Mouse (Mus musculus) hindbrain, embryonic 13.5 days (tissue): ENCODE measurements at regions not wholly inside any gene's neighbourhood (a gene's known extent, or its start where the extent isn't known, plus 50 kb on each side); places are given as distances from the start of the nearest gene placed in this dataset.
"Not testable (repeated sequence)": the region's sequence is repeated elsewhere in the genome, so short reads cannot be mapped to it uniquely, and the experiment has no call there.

Source experiments
- ATAC-seq: fragments of 200-750 bp; cut with Nextera tagmentation; 2 replicates; pipeline ENCODE4 v1.8.0; 2017; ENCODE audit warnings: moderate TSS enrichment; ENCODE audit not compliant: low FRiP score
- H3K27ac ChIP-seq: fragments of 300-500 bp; sonication (generic); 2 replicates; pipeline ENCODE4 v1.5.1; 2015; ENCODE audit warnings: inconsistent platforms, mild to moderate bottlenecking, moderate library complexity
- H3K27me3 ChIP-seq: fragments of 300-500 bp; sonication (generic); 2 replicates; pipeline ENCODE4 v1.6.1; 2015; ENCODE audit warnings: mild to moderate bottlenecking, inconsistent platforms
- H3K36me3 ChIP-seq: fragments of 300-500 bp; sonication (generic); 2 replicates; pipeline ENCODE4 v1.6.1; 2015; ENCODE audit warnings: mild to moderate bottlenecking, inconsistent platforms
- H3K4me1 ChIP-seq: fragments of 300-500 bp; sonication (generic); replicated peaks from 2 replicates; pipeline ENCODE4 v1.6.1; 2015; ENCODE audit warnings: inconsistent platforms
- H3K4me2 ChIP-seq: fragments of 300-500 bp; sonication (generic); 2 replicates; pipeline ENCODE4 v1.6.1; 2015; ENCODE audit warnings: inconsistent platforms, mild to moderate bottlenecking, moderate library complexity
- H3K4me3 ChIP-seq: fragments of 300-500 bp; sonication (generic); 2 replicates; pipeline ENCODE4 v1.5.1; 2015; ENCODE audit warnings: mild to moderate bottlenecking, inconsistent platforms
- H3K9ac ChIP-seq: fragments of 300-500 bp; sonication (generic); 2 replicates; pipeline ENCODE4 v1.6.1; 2015; ENCODE audit warnings: mild to moderate bottlenecking, inconsistent platforms
- H3K9me3 ChIP-seq: fragments of 300-500 bp; sonication (generic); 2 replicates; pipeline ENCODE4 v1.6.1; 2016; ENCODE audit warnings: inconsistent platforms
- WGBS: fragments of 180-500 bp; shearing (Covaris S2); methylation state at CpG from one replicate; pipeline ENCODE4 v1.1.7; 2015; 5-methylcytosine and 5-hydroxymethylcytosine counted together

DNA sequence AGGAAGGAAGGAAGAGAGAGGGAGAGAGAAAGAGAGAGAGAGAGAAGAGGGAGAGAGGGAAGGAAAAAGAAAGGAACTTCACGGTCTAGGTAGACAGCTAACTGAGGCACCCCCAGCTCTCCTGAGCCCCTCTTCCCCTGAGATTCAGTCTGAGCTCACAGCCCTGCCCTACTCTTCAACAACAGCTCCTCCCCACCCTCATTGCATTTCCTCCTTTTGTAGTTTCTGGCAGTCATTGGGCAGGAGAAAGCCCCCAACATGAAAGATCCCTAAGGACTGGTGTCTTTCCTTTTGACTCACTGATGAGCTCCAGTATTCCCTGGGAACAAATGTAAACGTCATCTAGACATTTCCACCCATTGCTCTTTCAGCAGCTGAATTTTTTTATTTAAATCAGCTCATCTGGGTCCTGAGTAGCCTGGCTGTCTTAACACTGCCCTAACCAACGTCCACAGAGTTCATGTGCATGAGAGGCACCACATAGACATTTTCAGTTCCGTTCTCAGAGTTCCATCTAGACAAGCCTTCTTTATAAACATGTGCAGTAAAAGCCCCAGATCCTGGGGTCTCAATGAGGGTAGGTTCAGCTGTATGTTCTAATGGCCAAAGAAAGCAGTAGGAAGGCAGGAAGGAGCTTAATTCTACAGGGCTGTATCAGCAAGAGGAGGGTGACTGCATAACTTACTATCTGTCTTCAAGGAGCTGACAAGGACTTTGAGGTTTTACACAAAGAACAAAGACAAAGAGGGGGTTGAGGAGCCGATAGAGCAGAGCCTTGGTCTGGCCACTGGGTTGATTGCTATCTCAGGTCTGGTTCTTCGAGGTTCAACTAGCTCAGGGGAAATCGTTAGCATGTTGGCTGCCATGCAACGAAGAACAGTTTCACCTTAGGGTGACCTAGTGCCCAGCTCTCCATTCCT is 87.6 kb upstream of the Ifngr1 start:
- Histone ChIP-seq H3K9ac (no peak overlapping the region), H3K36me3 (no peaks in the 10 kb centered on the region), H3K27ac (no peak overlapping the region), H3K9me3 (no peaks in the 10 kb centered on the region), H3K4me2 (no peak overlapping the region), H3K4me3 (no peak overlapping the region), H3K27me3 (peaks cover 40% of the 10 kb centered on the region), H3K4me1 (no peaks in the 10 kb centered on the region)
- WGBS = 69% methylated on average over 8 of the region's 8 CpGs
- ATAC-seq = no peak

DNA sequence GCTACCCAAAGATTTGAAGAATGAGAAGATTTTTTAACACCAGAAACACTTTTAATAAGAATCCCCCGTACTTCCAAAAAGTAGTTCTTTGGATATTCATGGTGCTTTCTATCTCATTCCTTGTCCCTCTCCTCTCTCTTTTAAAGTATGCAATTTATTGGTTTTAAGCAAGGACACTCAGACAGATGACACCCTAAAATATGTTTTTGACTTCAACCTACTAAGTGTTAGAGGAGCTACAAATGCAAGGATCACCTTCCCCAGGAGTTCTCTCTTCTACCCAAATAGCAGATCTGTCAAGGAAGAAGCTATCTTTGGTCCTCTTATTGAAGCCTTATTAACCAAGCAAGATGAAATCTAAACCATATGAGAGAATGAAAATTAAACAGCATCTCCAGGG is 86.6 kb upstream of the Ifngr1 start:
- ATAC-seq = no peak
- Histone ChIP-seq H3K9ac (no peak overlapping the region), H3K9me3 (no peaks in the 10 kb centered on the region), H3K27ac (no peak overlapping the region), H3K27me3 (peaks cover 34% of the 10 kb centered on the region), H3K36me3 (no peaks in the 10 kb centered on the region), H3K4me1 (no peaks in the 10 kb centered on the region), H3K4me2 (no peak overlapping the region), H3K4me3 (no peak overlapping the region)
- 96% methylated on average over 1 of the region's 1 CpGs for WGBS

DNA sequence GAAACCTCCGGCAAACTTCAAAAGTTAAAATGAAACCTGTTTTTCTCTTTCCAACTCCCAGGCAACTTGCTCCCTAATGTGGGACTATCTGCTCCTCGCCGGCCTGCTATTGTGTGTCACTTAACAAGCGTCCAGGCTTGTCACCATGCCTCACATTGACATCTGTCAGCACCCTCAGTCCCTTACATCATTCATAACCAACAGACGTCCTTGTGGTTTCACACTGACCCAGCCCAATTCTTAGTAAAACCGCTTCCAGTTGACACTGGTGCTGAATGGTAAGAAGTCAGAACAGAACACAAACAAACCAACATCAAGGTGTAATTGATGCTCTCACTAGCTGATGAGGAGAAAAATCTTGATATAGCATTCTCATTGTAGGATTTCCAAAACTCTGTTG is 85.8 kb upstream of the Ifngr1 start:
- 82% methylated on average over 6 of the region's 6 CpGs for WGBS

DNA sequence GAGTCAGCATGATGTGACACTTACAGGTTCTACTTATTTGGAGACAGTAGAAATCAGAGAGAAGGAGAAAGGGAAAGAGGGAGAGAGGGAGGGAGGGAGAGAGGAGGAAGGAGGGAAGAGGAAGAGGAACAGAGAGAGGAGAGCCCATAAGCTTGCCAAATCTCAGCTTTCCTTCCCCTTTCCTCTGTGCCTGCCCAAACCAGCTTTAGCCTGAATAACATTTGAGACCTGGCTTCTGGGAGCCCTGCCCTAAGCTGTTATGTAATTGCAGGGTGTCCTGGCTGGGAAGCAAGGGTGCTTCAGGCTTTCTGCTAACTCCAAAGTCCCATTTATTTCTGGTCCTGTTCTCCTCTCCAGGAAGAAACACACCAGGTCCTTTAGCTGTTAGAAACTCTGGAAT is 85.3 kb upstream of the Ifngr1 start:
- H3K27me3 ChIP-seq = peaks cover 38% of the 10 kb centered on the region
- no peak overlapping the region for H3K4me2 ChIP-seq
- no peaks in the 10 kb centered on the region for H3K4me1 ChIP-seq
- H3K27ac ChIP-seq = no peak overlapping the region
- H3K4me3 ChIP-seq = no peak overlapping the region
- H3K36me3 ChIP-seq = no peaks in the 10 kb centered on the region
- ATAC-seq = no peak
- no peak overlapping the region for H3K9ac ChIP-seq
- no peaks in the 10 kb centered on the region for H3K9me3 ChIP-seq

More for the DNA sequence above, 85.8 kb upstream of the Ifngr1 start:
- Histone ChIP-seq H3K9me3 (no peaks in the 10 kb centered on the region), H3K4me2 (no peak overlapping the region), H3K4me3 (no peak overlapping the region), H3K4me1 (no peaks in the 10 kb centered on the region), H3K27ac (no peak overlapping the region), H3K27me3 (peaks cover 34% of the 10 kb centered on the region), H3K36me3 (no peaks in the 10 kb centered on the region), H3K9ac (no peak overlapping the region)
- ATAC-seq = no peak

DNA sequence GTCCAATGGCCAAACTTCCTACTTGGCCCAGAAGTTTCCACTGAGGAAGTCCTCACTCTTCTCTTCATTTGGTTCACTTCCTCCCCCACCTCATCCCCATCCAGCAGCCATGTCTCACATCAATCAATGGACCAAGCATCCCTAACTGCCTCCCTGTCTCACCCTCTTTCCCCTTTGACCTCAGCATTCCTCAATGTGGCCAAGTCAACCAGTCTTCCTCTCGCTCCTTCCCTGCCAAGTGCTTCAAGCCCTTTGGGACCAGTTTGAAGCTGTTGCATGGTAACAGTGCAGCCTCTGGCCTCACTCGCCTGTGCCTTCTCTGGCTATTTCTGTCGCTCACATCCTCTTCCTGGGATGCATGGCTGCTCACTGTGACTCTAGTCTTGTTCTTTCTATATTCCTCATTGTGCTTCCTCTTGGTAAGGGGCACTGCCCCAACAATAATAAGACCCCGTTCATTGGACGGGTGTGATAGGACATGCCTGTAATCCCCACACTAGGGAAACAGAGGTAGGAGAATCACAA is 83.5 kb upstream of the Ifngr1 start:
- Histone ChIP-seq H3K36me3 (no peaks in the 10 kb centered on the region), H3K9ac (no peak overlapping the region), H3K4me1 (no peaks in the 10 kb centered on the region), H3K27me3 (peaks cover 35% of the 10 kb centered on the region), H3K9me3 (no peaks in the 10 kb centered on the region), H3K4me3 (no peak overlapping the region), H3K27ac (no peak overlapping the region), H3K4me2 (no peak overlapping the region)
- WGBS = 74% methylated on average over 5 of the region's 5 CpGs
- ATAC-seq = no peak

DNA sequence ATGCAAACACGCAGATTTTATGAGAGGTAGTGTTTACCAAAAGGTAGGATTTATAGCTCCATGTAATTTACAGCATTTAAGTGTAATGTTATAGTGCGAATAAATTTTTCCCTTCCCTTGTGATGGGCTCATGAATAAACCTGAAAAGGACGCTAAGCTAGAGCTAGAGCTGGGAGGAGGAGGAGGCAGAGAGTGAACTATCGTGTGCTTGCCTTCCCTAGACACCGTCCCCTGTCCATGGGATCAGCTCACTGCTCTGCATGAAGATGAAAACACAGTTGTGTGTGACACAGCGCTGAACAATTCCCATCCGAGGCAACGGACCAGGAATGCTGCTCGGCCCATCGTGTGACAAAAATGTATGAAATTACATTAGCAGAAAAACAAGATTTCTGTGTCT is 81.7 kb upstream of the Ifngr1 start:
- no peaks in the 10 kb centered on the region for H3K4me1 ChIP-seq
- H3K9ac ChIP-seq = no peak overlapping the region
- H3K4me2 ChIP-seq = no peak overlapping the region
- H3K9me3 ChIP-seq = no peaks in the 10 kb centered on the region
- H3K36me3 ChIP-seq = no peaks in the 10 kb centered on the region
- H3K27ac ChIP-seq = no peak overlapping the region
- peaks cover 23% of the 10 kb centered on the region; the same call in 1 of the 2 replicates for H3K27me3 ChIP-seq
- no peak overlapping the region for H3K4me3 ChIP-seq
- 56% methylated on average over 10 of the region's 10 CpGs for WGBS
- ATAC-seq = no peak

DNA sequence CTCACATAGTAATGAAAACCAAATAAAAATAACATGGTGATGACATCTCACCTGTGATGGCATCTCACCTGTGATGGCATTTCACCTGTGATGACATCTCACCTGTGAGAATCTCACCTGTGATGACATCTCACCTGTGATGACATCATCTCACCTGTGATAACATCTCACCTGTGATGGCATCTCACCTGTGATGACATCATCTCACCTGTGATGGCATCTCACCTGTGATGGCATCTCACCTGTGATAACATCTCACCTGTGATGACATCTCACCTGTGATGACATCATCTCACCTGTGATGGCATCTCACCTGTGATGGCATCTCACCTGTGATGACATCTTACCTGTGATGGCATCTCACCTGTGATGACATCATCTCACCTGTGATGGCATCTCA is 77.4 kb upstream of the Ifngr1 start:
- peaks cover 12% of the 10 kb centered on the region; the same call in 1 of the 2 replicates for H3K27me3 ChIP-seq
- H3K9me3 ChIP-seq, H3K4me2 ChIP-seq, H3K4me1 ChIP-seq, H3K4me3 ChIP-seq, ATAC-seq, H3K27ac ChIP-seq, H3K36me3 ChIP-seq, H3K9ac ChIP-seq: not testable (repeated sequence)

DNA sequence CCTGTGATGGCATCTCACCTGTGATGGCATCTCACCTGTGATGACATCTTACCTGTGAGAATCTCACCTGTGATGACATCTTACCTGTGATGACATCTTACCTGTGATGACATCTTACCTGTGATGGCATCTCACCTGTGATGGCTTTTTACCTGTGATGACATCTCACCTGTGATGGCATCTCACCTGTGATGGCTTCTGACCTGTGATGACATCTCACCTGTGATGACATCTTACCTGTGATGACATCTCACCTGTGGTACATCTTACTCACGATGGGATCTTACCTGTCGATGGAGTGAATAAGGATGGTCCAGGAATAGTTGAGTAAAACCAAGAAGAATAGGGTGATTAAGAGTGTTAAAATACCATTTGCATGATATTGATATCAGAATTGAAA is 76.9 kb upstream of the Ifngr1 start:
- Histone ChIP-seq H3K4me2 (no peak overlapping the region), H3K9me3 (no peaks in the 10 kb centered on the region), H3K4me1 (no peaks in the 10 kb centered on the region), H3K9ac (no peak overlapping the region), H3K27me3 (peaks cover 12% of the 10 kb centered on the region; the same call in 1 of the 2 replicates), H3K36me3 (no peaks in the 10 kb centered on the region), H3K4me3 (no peak overlapping the region), H3K27ac (no peak overlapping the region)
- ATAC-seq = no peak
- 97% methylated on average over 2 of the region's 2 CpGs for WGBS

DNA sequence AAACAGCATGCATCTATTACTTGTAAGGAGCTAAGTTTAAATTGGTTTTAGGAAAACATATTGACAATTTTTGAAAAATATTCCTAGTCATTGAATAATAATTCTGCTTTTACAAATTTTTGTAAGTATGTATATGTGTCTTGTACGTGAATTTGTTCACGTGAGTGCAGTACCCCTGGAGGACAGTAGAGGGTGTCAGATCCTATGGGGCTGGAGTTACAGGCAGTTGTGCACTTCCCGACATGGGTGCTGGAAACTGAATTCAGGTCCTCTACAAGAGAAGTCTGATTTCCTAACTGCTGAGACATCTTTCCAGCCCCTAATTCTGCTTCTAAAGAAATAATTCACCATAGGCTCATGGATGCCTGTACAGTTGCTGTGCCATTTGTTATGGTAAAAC is 75.7 kb upstream of the Ifngr1 start:
- H3K9me3 ChIP-seq = no peaks in the 10 kb centered on the region
- no peaks in the 10 kb centered on the region for H3K4me1 ChIP-seq
- no peak overlapping the region for H3K4me3 ChIP-seq
- no peak overlapping the region for H3K4me2 ChIP-seq
- WGBS = 96% methylated on average over 3 of the region's 3 CpGs
- H3K27me3 ChIP-seq = peaks cover 9% of the 10 kb centered on the region; the same call in 1 of the 2 replicates
- H3K36me3 ChIP-seq = no peaks in the 10 kb centered on the region
- ATAC-seq = no peak
- no peak overlapping the region for H3K27ac ChIP-seq
- H3K9ac ChIP-seq = no peak overlapping the region

DNA sequence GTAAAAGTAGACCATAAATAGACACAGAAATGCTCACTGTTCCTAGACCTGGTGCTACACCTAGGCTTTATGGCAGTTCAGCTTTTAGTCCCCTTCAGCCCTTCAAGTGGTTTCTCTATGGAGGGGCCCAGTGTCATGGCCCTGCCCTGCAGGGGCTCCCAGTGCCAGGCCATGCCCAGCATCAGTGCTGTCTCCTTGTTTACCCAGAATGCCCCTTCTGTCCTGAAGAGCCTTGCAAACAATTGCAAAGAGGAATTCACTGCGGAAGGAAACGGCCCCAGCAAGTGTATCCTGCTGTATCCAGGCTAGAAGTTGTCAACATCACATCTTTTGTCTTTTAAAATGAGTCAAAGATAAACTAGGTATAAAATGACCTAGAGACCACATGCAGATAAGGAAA is 74.7 kb upstream of the Ifngr1 start:
- 75% methylated on average over 2 of the region's 2 CpGs for WGBS
- Histone ChIP-seq H3K9ac (no peak overlapping the region), H3K9me3 (no peaks in the 10 kb centered on the region), H3K4me1 (no peaks in the 10 kb centered on the region), H3K36me3 (no peaks in the 10 kb centered on the region), H3K27ac (no peak overlapping the region), H3K4me3 (no peak overlapping the region), H3K4me2 (no peak overlapping the region), H3K27me3 (peaks cover 6% of the 10 kb centered on the region; the same call in 1 of the 2 replicates)
- ATAC-seq = no peak

DNA sequence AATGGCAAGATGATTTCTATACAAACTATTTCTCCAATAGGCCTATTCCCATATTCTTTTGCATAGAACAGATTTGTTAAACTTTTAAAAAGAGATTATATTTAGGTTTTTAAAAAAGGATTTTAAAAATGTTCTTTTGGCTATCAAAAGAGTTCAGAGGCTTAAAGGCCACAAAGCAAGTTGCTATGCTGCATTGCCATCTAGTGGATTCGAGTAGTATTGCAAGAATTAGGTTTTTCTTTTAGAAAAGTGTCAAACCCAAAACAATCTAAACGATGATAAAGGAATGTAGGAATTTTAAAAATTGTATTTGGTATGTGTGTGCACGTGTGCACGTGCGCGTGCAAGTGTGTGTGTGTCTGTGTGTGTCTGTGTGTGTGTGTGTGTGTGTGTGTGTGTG is 73.0 kb upstream of the Ifngr1 start:
- ATAC-seq = no peak
- Histone ChIP-seq H3K27ac (no peak overlapping the region), H3K27me3 (peaks cover 6% of the 10 kb centered on the region; the same call in 1 of the 2 replicates), H3K4me1 (no peaks in the 10 kb centered on the region), H3K9ac (no peak overlapping the region), H3K9me3 (no peaks in the 10 kb centered on the region), H3K4me3 (no peak overlapping the region), H3K4me2 (no peak overlapping the region), H3K36me3 (no peaks in the 10 kb centered on the region)
- 7% methylated on average over 6 of the region's 6 CpGs for WGBS

DNA sequence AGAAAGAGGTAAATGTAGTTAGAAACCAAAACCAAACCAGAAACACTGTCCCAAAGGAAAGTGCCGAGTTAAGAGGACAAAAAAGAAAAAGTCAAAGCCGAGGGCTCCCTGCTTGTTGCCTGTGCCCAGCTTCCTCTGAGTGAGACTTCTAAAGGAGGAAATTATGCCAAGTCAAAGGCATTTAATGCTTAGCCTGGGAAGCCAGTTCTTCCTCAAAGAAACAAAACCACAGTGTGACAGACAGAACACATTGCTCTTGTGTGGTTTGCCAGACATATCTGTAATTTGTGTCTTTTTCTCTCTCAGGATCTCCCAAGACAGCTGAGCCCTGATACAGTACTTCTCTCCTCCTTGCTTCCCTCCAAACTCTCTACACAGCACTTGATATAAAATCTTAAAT is 69.6 kb upstream of the Ifngr1 start:
- Histone ChIP-seq H3K27ac (no peak overlapping the region), H3K4me3 (no peak overlapping the region), H3K9me3 (no peaks in the 10 kb centered on the region), H3K36me3 (no peaks in the 10 kb centered on the region), H3K4me2 (no peak overlapping the region), H3K9ac (no peak overlapping the region), H3K4me1 (no peaks in the 10 kb centered on the region), H3K27me3 (no peaks in the 10 kb centered on the region)
- WGBS = 73% methylated on average over 2 of the region's 2 CpGs
- no peak for ATAC-seq

DNA sequence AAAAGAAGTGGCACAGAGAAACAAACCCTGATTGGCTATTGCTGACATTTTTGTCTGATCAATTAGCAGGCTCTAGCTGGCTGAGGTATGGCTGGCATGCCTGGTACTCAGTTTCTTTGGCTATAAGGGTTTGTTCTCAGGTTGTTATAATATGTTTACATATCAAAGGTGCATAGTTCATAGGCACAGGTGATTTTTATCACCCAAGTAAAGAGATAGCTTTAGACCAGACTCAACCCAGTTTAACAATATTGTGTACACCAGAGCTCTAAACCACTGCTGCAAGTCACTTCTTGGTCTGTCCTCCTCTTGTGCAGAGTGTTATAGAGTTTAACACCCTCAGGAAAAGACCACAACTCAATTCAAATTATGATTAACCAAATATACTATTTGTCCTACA is 65.8 kb upstream of the Ifngr1 start:
- no peak overlapping the region for H3K27ac ChIP-seq
- no peaks in the 10 kb centered on the region for H3K4me1 ChIP-seq
- H3K36me3 ChIP-seq = no peaks in the 10 kb centered on the region
- no peaks in the 10 kb centered on the region for H3K9me3 ChIP-seq
- no peak overlapping the region for H3K4me2 ChIP-seq
- no peak overlapping the region for H3K4me3 ChIP-seq
- no peak for ATAC-seq
- no peaks in the 10 kb centered on the region for H3K27me3 ChIP-seq
- no peak overlapping the region for H3K9ac ChIP-seq
